Mouse (Mus musculus) MEL (cell line): Measurements from ENCODE around the gene Cnot3. TPM values are rescaled to one million over a fixed set of nuclear protein-coding genes. Genes with fewer than 3 reads are reported as not detected.

ENCODE experiments used
- DNase-seq: peaks from one replicate; pipeline ENCODE4 v3.0.0; 2011; ENCODE audit warnings: low read depth, low spot score
- H3K27ac ChIP-seq: 2 replicates; pipeline ENCODE4 v1.5.1; 2012; ENCODE audit warnings: low read depth, mild to moderate bottlenecking, control low read depth, low read length, moderate library complexity; ENCODE audit not compliant: control insufficient read depth
- H3K27me3 ChIP-seq, 2 experiments: fragments of 150-350 bp in 1 of 2; sonication (generic) in 1 of 2; 2 replicates each; pipeline ENCODE4 v1.6.1; 2012; ENCODE audit warnings: low read length in 2 of 2, mild to moderate bottlenecking in 2 of 2, improper control_type of control experiment in 1 of 2, moderate library complexity in 1 of 2; ENCODE audit not compliant: insufficient read depth in 2 of 2, control insufficient read depth in 1 of 2
- H3K36me3 ChIP-seq, 2 experiments: 2 replicates each; pipeline ENCODE4 v1.6.1; 2012 to 2014; ENCODE audit warnings: low read length in 2 of 2, improper control_type of control experiment in 1 of 2, inconsistent platforms in 1 of 2, mild to moderate bottlenecking in 1 of 2; ENCODE audit not compliant: insufficient read depth in 2 of 2, control insufficient read depth in 1 of 2
- H3K4me1 ChIP-seq, 2 experiments: fragments of 150-350 bp in 1 of 2; sonication (generic) in 1 of 2; 2 replicates each; pipeline ENCODE4 v1.6.1; 2012; ENCODE audit warnings: low read length in 2 of 2, improper control_type of control experiment in 1 of 2, mild to moderate bottlenecking in 1 of 2; ENCODE audit not compliant: insufficient read depth in 2 of 2, control insufficient read depth in 1 of 2
- H3K4me3 ChIP-seq, 2 experiments: fragments of 150-350 bp in 1 of 2; sonication (generic) in 1 of 2; 2 replicates each; pipeline ENCODE4 v1.5.1; 2012; ENCODE audit warnings: low read depth in 2 of 2, low read length in 2 of 2, mild to moderate bottlenecking in 2 of 2, moderate library complexity in 2 of 2, control low read depth in 1 of 2, improper control_type of control experiment in 1 of 2; ENCODE audit not compliant: control insufficient read depth in 1 of 2, insufficient read depth in 1 of 2
- H3K79me2 ChIP-seq: 2 replicates; pipeline ENCODE4 v1.6.1; 2012; ENCODE audit warnings: mild to moderate bottlenecking, low read length, moderate library complexity; ENCODE audit not compliant: control insufficient read depth, poor library complexity, insufficient read depth
- H3K9ac ChIP-seq: 2 replicates; pipeline ENCODE4 v1.6.1; 2012; ENCODE audit warnings: low read depth, mild to moderate bottlenecking, control low read depth, low read length, moderate library complexity; ENCODE audit not compliant: control insufficient read depth, poor library complexity, severe bottlenecking
- H3K9me3 ChIP-seq: fragments of 150-350 bp; sonication (generic); replicated peaks from 2 replicates; pipeline ENCODE4 v1.6.1; 2012; ENCODE audit warnings: mild to moderate bottlenecking, low read length, improper control_type of control experiment, moderate library complexity; ENCODE audit not compliant: insufficient read depth
- BHLHE40 ChIP-seq: IDR thresholded peaks from 2 replicates; pipeline ENCODE4 v1.6.1; 2012; ENCODE audit warnings: low read depth, mild to moderate bottlenecking, inconsistent platforms, low read length, improper control_type of control experiment, borderline replicate concordance
- CHD2 ChIP-seq: IDR thresholded peaks from 2 replicates; pipeline ENCODE4 v1.6.1; 2011; ENCODE audit warnings: low read length, improper control_type of control experiment
- CTCF ChIP-seq, 3 experiments: IDR thresholded peaks in 2 of 3; conservative IDR thresholded peaks in 1 of 3; 2 replicates each; pipeline ENCODE4 v1.5.1; 2011 to 2012; ENCODE audit warnings: low read length in 3 of 3, low read depth in 2 of 3, mild to moderate bottlenecking in 2 of 3, improper control_type of control experiment in 1 of 3, inconsistent platforms in 1 of 3, mixed read lengths in 1 of 3, moderate library complexity in 1 of 3; ENCODE audit not compliant: control insufficient read depth in 1 of 3, insufficient read depth in 1 of 3, poor library complexity in 1 of 3, severe bottlenecking in 1 of 3
- ELF1 ChIP-seq: IDR thresholded peaks from 2 replicates; pipeline ENCODE4 v1.6.1; 2014; ENCODE audit warnings: low read depth, mild to moderate bottlenecking, inconsistent platforms, low read length, improper control_type of control experiment, moderate library complexity
- EP300 ChIP-seq, 2 experiments: IDR thresholded peaks; 2 replicates each; pipeline ENCODE4 v1.6.1; 2011; ENCODE audit warnings: improper control_type of control experiment in 2 of 2, low read length in 2 of 2, low read depth in 1 of 2, mild to moderate bottlenecking in 1 of 2
- GABPA ChIP-seq: IDR thresholded peaks from 2 replicates; pipeline ENCODE4 v1.6.1; 2012; ENCODE audit warnings: low read depth, mild to moderate bottlenecking, inconsistent platforms, low read length, improper control_type of control experiment, moderate library complexity
- GATA1 ChIP-seq: IDR thresholded peaks from 2 replicates; pipeline ENCODE4 v1.6.1; 2011; ENCODE audit warnings: low read depth, low read length, improper control_type of control experiment
- JUND ChIP-seq: IDR thresholded peaks from 2 replicates; pipeline ENCODE4 v1.6.1; 2011; ENCODE audit warnings: low read depth, mild to moderate bottlenecking, improper control_type of control experiment, low read length
- MAFK ChIP-seq: IDR thresholded peaks from 2 replicates; pipeline ENCODE4 v1.6.1; 2011; ENCODE audit warnings: low read depth, mild to moderate bottlenecking, low read length, improper control_type of control experiment, borderline replicate concordance
- MEF2A ChIP-seq: IDR thresholded peaks from 2 replicates; pipeline ENCODE4 v1.6.1; 2014; ENCODE audit warnings: low read depth, mild to moderate bottlenecking, inconsistent platforms, low read length, improper control_type of control experiment; ENCODE audit not compliant: poor library complexity, insufficient replicate concordance, severe bottlenecking; ENCODE audit errors: extremely low read depth
- NELFE ChIP-seq: IDR thresholded peaks from 2 replicates; pipeline ENCODE4 v1.6.1; 2011; ENCODE audit warnings: low read depth, low read length, improper control_type of control experiment
- POLR2A ChIP-seq, 2 experiments: IDR thresholded peaks; 2 replicates each; pipeline ENCODE4 v1.6.1; 2011 to 2012; ENCODE audit warnings: low read length in 2 of 2, mild to moderate bottlenecking in 2 of 2, control low read depth in 1 of 2, improper control_type of control experiment in 1 of 2, low read depth in 1 of 2, moderate library complexity in 1 of 2; ENCODE audit not compliant: control insufficient read depth in 1 of 2, insufficient read depth in 1 of 2, poor library complexity in 1 of 2
- RAD21 ChIP-seq: IDR thresholded peaks from 2 replicates; pipeline ENCODE4 v1.6.1; 2011; ENCODE audit warnings: mild to moderate bottlenecking, low read depth, low read length, improper control_type of control experiment
- SMC3 ChIP-seq: IDR thresholded peaks from 2 replicates; pipeline ENCODE4 v1.6.1; 2011; ENCODE audit warnings: low read depth, low read length, improper control_type of control experiment
- TAL1 ChIP-seq: IDR thresholded peaks from 2 replicates; pipeline ENCODE4 v1.6.1; 2012; ENCODE audit warnings: mild to moderate bottlenecking, inconsistent platforms, low read length, moderate library complexity, mixed read lengths
- TBP ChIP-seq: IDR thresholded peaks from 2 replicates; pipeline ENCODE4 v1.8.0; 2011; ENCODE audit warnings: low read depth, low read length, improper control_type of control experiment
- TCF12 ChIP-seq: IDR thresholded peaks from 2 replicates; pipeline ENCODE4 v1.6.1; 2014; ENCODE audit warnings: low read depth, mild to moderate bottlenecking, inconsistent platforms, low read length, improper control_type of control experiment, moderate library complexity
- USF1 ChIP-seq: IDR thresholded peaks from 2 replicates; pipeline ENCODE4 v1.6.1; 2014; ENCODE audit warnings: low read depth, mild to moderate bottlenecking, inconsistent platforms, low read length, improper control_type of control experiment, moderate library complexity
- USF2 ChIP-seq, 2 experiments: IDR thresholded peaks; 2 replicates each; pipeline ENCODE4 v1.6.1; 2011 to 2012; ENCODE audit warnings: improper control_type of control experiment in 2 of 2, low read length in 2 of 2, borderline replicate concordance in 1 of 2, inconsistent platforms in 1 of 2, low read depth in 1 of 2, mild to moderate bottlenecking in 1 of 2; ENCODE audit not compliant: insufficient read depth in 1 of 2
- ZC3H11A ChIP-seq: IDR thresholded peaks from 2 replicates; pipeline ENCODE4 v1.6.1; 2012; ENCODE audit warnings: low read depth, mild to moderate bottlenecking, inconsistent platforms, low read length, improper control_type of control experiment
- ZNF384 ChIP-seq: IDR thresholded peaks from 2 replicates; pipeline ENCODE4 v1.6.1; 2012; ENCODE audit warnings: low read depth, mild to moderate bottlenecking, inconsistent platforms, low read length, improper control_type of control experiment
- polyA plus RNA-seq, 2 experiments: library from polyadenylated mRNA; stranded (reverse) in 1 of 2; unstranded in 1 of 2; fragments of >175 nt in 1 of 2; fragments of >200 nt in 1 of 2; gene quantifications; 2 replicates each; pipeline versions ENCODE4 v1.2.1 to v1.2.4; 2012; ENCODE audit warnings: low replicate concordance in 2 of 2, low read depth in 1 of 2; ENCODE audit not compliant: insufficient read length in 2 of 2, insufficient read depth in 1 of 2, missing spikeins in 1 of 2
- total RNA-seq: library from RNA; depleted of rRNA; stranded (reverse); fragments of 300-350 nt; gene quantifications from 2 replicates; pipeline ENCODE4 v1.2.3, GENCODE M21; 2012

Cnot3 gene
- total and polyA plus RNA-seq, 3 experiments, result 17.4 to 118 (median 86.6) TPM

GRCm38 (mm10) chr7:3666921-3667391 lies 21.9 kb downstream of the Cnot3 start (continued):
- TF ChIP-seq ELF1, result 0 out of 2 replicates have a peak, but pooled peaks have one; percentile 15
- TF ChIP-seq USF2 (IDR thresholded peaks at IDR 0.05; ENCODE audit: borderline replicate concordance in 1 of 2, insufficient read depth in 1 of 2, low read depth in 1 of 2, low read length in 2 of 2), result no peak

GRCm38 (mm10) chr7:3674507-3675227 lies 29.6 kb downstream of the Cnot3 start:
- no peaks in the 10 kb centered on the region for H3K9me3 ChIP-seq
- H3K4me1 ChIP-seq, result no peaks in the 10 kb centered on the region
- no peak overlapping the region for H3K9ac ChIP-seq
- no peaks in the 10 kb centered on the region for H3K79me2 ChIP-seq
- no peak overlapping the region for H3K4me3 ChIP-seq
- no peaks in the 10 kb centered on the region for H3K36me3 ChIP-seq
- H3K27ac ChIP-seq, result no peak overlapping the region
- DNase-seq, result peak; percentile 84
- TF ChIP-seq ZC3H11A (peak; percentile 81), CHD2 (no peak), ELF1 (peak; percentile 35; the same call in 1 of the 2 replicates), POLR2A (IDR thresholded peaks at IDR 0.05; ENCODE audit: control insufficient read depth in 1 of 2, insufficient read depth in 1 of 2, low read depth in 1 of 2, low read length in 2 of 2, poor library complexity in 1 of 2) (no peak), RAD21 (peak; percentile 72), SMC3 (peak; percentile 92), TBP (no peak), CTCF (IDR thresholded peaks at IDR 0.05 in 2 of 3, conservative IDR thresholded peaks at IDR 0.05 in 1 of 3; ENCODE audit: control insufficient read depth in 1 of 3, insufficient read depth in 1 of 3, low read depth in 2 of 3, low read length in 3 of 3, poor library complexity in 1 of 3, severe bottlenecking in 1 of 3) (peak; percentile 90 to 97 (median 93)), GABPA (no peak), ZNF384 (no peak), USF1 (no peak), TAL1 (no peak), NELFE (no peak)
- H3K27me3 ChIP-seq, result no peaks in the 10 kb centered on the region

GRCm38 (mm10) chr7:3675228-3675548 lies 30.1 kb downstream of the Cnot3 start:
- Histone ChIP-seq H3K36me3 (no peaks in the 10 kb centered on the region), H3K27me3 (no peaks in the 10 kb centered on the region), H3K79me2 (no peaks in the 10 kb centered on the region), H3K4me3 (no peak overlapping the region), H3K27ac (no peak overlapping the region), H3K4me1 (no peaks in the 10 kb centered on the region), H3K9ac (no peak overlapping the region), H3K9me3 (no peaks in the 10 kb centered on the region)
- TF ChIP-seq GATA1, result no peak
- TF ChIP-seq JUND, result no peak
- TF ChIP-seq USF1, result no peak
- no peak for TF ChIP-seq BHLHE40
- no peak for TF ChIP-seq TCF12
- no peak for TF ChIP-seq USF2 (IDR thresholded peaks at IDR 0.05; ENCODE audit: borderline replicate concordance in 1 of 2, insufficient read depth in 1 of 2, low read depth in 1 of 2, low read length in 2 of 2)
- no peak for TF ChIP-seq MEF2A
- TF ChIP-seq MAFK, result no peak
- TF ChIP-seq SMC3, result no peak
- no peak for TF ChIP-seq EP300 (IDR thresholded peaks at IDR 0.05; ENCODE audit: low read depth in 1 of 2, low read length in 2 of 2)
- no peak for DNase-seq
